10 mouse cellular contexts compared by ENCODE assay signal in genomic region chr13:58177511-58178208, GRCm38 (mm10). TPM values are rescaled to one million over a fixed set of nuclear protein-coding genes. Genes with fewer than 3 reads are reported as not detected.
DNase-seq lines count a peak whose midpoint lies in the region; ATAC-seq lines count a peak whose summit lies in the region.
"Had no signal": no experiment of that assay in that cellular context is flagged by ENCODE, and none has a peak within 500 bp of the region (broad histone marks: within the 10 kb centered on the region; RNA-seq: fewer than 3 reads in every experiment).

No protein-coding gene starts in this region.

- H3K9ac ChIP-seq in midbrain, embryonic 11.5 days (ENCODE audit: low read length) = no peak overlapping the region
- H3K9ac ChIP-seq in midbrain, embryonic 15.5 days = no peak overlapping the region
- H3K9ac ChIP-seq in forebrain, embryonic 15.5 days (replicated peaks) = no peak overlapping the region
- no peak overlapping the region for H3K9ac ChIP-seq in hindbrain, embryonic 12.5 days
- H3K9ac ChIP-seq: embryonic facial prominence, embryonic 15.5 days; liver, embryonic 13.5 days had no signal

- intact Hi-C loops in left cerebral cortex, postnatal 25 days (cut with DNase I) = no loop called here

- no peaks in the 10 kb centered on the region for H3K9me3 ChIP-seq in midbrain, embryonic 11.5 days (ENCODE audit: control insufficient read depth, low read length)
- H3K9me3 ChIP-seq in midbrain, embryonic 15.5 days = no peaks in the 10 kb centered on the region
- no peaks in the 10 kb centered on the region for H3K9me3 ChIP-seq in forebrain, embryonic 15.5 days
- H3K9me3 ChIP-seq in hindbrain, embryonic 12.5 days (replicated peaks) = no peaks in the 10 kb centered on the region
- H3K9me3 ChIP-seq: embryonic facial prominence, embryonic 15.5 days; liver, embryonic 13.5 days had no signal

- H3K27ac ChIP-seq in midbrain, embryonic 11.5 days (ENCODE audit: low read depth, low read length) = no peak overlapping the region
- H3K27ac ChIP-seq in midbrain, embryonic 15.5 days = no peak overlapping the region
- no peak overlapping the region for H3K27ac ChIP-seq in forebrain, embryonic 15.5 days (replicated peaks)
- no peak overlapping the region for H3K27ac ChIP-seq in hindbrain, embryonic 12.5 days
- H3K27ac ChIP-seq: embryonic facial prominence, embryonic 15.5 days; liver, embryonic 13.5 days had no signal

- no peaks in the 10 kb centered on the region for H3K27me3 ChIP-seq in midbrain, embryonic 11.5 days (ENCODE audit: control insufficient read depth, insufficient read depth, low read length)
- H3K27me3 ChIP-seq in midbrain, embryonic 15.5 days (replicated peaks) = no peaks in the 10 kb centered on the region
- H3K27me3 ChIP-seq in forebrain, embryonic 15.5 days = no peaks in the 10 kb centered on the region
- H3K27me3 ChIP-seq in hindbrain, embryonic 12.5 days = no peaks in the 10 kb centered on the region
- H3K27me3 ChIP-seq: embryonic facial prominence, embryonic 15.5 days; liver, embryonic 13.5 days had no signal

- DNase-seq in midbrain, embryonic 11.5 days (ENCODE audit: low spot score, missing footprints) = peak; percentile 14
- peak; percentile 98 to 99 for DNase-seq in cerebellum, postnatal 14 days
- peak; percentile 100 for DNase-seq in kidney, adult 9 months
- DNase-seq in left cerebral cortex, postnatal 25 days (ENCODE audit: low spot score in 2 of 2) = peak; percentile 100
- DNase-seq in spleen, postnatal 4 days (ENCODE audit: low spot score in 2 of 2) = peak; percentile 100
- DNase-seq: liver, embryonic 13.5 days had no signal

- no peak overlapping the region for H3K4me3 ChIP-seq in midbrain, embryonic 11.5 days (ENCODE audit: low read depth, low read length)
- no peak overlapping the region for H3K4me3 ChIP-seq in midbrain, embryonic 15.5 days
- H3K4me3 ChIP-seq in forebrain, embryonic 15.5 days = no peak overlapping the region
- no peak overlapping the region for H3K4me3 ChIP-seq in hindbrain, embryonic 12.5 days
- H3K4me3 ChIP-seq: embryonic facial prominence, embryonic 15.5 days; liver, embryonic 13.5 days had no signal

- peaks cover 5% of the 10 kb centered on the region; the same call in 1 of the 2 replicates for H3K36me3 ChIP-seq in midbrain, embryonic 11.5 days (ENCODE audit: control insufficient read depth, insufficient read depth, low read length)
- peaks cover 16% of the 10 kb centered on the region; the same call in 1 of the 2 replicates for H3K36me3 ChIP-seq in midbrain, embryonic 15.5 days (replicated peaks)
- H3K36me3 ChIP-seq in forebrain, embryonic 15.5 days = peaks cover 59% of the 10 kb centered on the region
- H3K36me3 ChIP-seq in hindbrain, embryonic 12.5 days = peaks cover 72% of the 10 kb centered on the region

- 91% methylated on average over 9 of the region's 9 CpGs for WGBS in midbrain, embryonic 11.5 days
- WGBS in midbrain, embryonic 15.5 days = 81% methylated on average over 9 of the region's 9 CpGs
- WGBS in forebrain, embryonic 15.5 days = 86% methylated on average over 9 of the region's 9 CpGs
- 87% methylated on average over 9 of the region's 9 CpGs for WGBS in hindbrain, embryonic 12.5 days

- H3K4me2 ChIP-seq in midbrain, embryonic 11.5 days = no peak overlapping the region
- no peak overlapping the region for H3K4me2 ChIP-seq in midbrain, embryonic 15.5 days
- H3K4me2 ChIP-seq in forebrain, embryonic 15.5 days (replicated peaks) = no peak overlapping the region
- no peak overlapping the region for H3K4me2 ChIP-seq in hindbrain, embryonic 12.5 days (replicated peaks)
- H3K4me2 ChIP-seq: embryonic facial prominence, embryonic 15.5 days; liver, embryonic 13.5 days had no signal

- ATAC-seq in midbrain, embryonic 11.5 days (ENCODE audit: low FRiP score) = no peak
- ATAC-seq in midbrain, embryonic 15.5 days (replicated peaks) = no peak
- no peak for ATAC-seq in forebrain, embryonic 15.5 days (replicated peaks)
- ATAC-seq in hindbrain, embryonic 12.5 days (ENCODE audit: low FRiP score) = no peak

- no peaks in the 10 kb centered on the region for H3K4me1 ChIP-seq in midbrain, embryonic 11.5 days (ENCODE audit: control insufficient read depth, insufficient read depth, low read length)
- H3K4me1 ChIP-seq in midbrain, embryonic 15.5 days = no peaks in the 10 kb centered on the region
- H3K4me1 ChIP-seq in forebrain, embryonic 15.5 days = no peaks in the 10 kb centered on the region
- no peaks in the 10 kb centered on the region for H3K4me1 ChIP-seq in hindbrain, embryonic 12.5 days
- H3K4me1 ChIP-seq: embryonic facial prominence, embryonic 15.5 days; liver, embryonic 13.5 days had no signal

RNA-seq across cellular contexts. Expression of gene Idnk, which starts 20.2 kb away (rescaled TPM):
- polyA plus RNA-seq in midbrain, embryonic 11.5 days (2014; fragmentation: Nextera tagmentation; extraction: Ambion mirVana) = 59.1 and 63.1 TPM in 2 replicates
- 60.4 and 60.8 TPM in 2 replicates for polyA plus RNA-seq in midbrain, embryonic 15.5 days (2015; fragmentation: Nextera tagmentation; extraction: Ambion mirVana)
- 10 to 100 TPM; 28.3 to 30.0 TPM for total RNA-seq in left cerebral cortex, postnatal 25 days (2021)
- polyA plus RNA-seq in forebrain, embryonic 15.5 days (2015; fragmentation: Nextera tagmentation; extraction: Ambion mirVana) = 65.6 and 74.9 TPM in 2 replicates
- 62.0 and 68.1 TPM in 2 replicates for polyA plus RNA-seq in hindbrain, embryonic 12.5 days (2016; fragmentation: Nextera tagmentation; extraction: Ambion mirVana)

RNA-seq across cellular contexts. Expression of gene Ubqln1, which starts 37.8 kb away (rescaled TPM):
- 150 and 155 TPM in 2 replicates for polyA plus RNA-seq in midbrain, embryonic 11.5 days (2014; fragmentation: Nextera tagmentation; extraction: Ambion mirVana)
- 139 and 146 TPM in 2 replicates for polyA plus RNA-seq in midbrain, embryonic 15.5 days (2015; fragmentation: Nextera tagmentation; extraction: Ambion mirVana)
- 100 to 1,000 TPM; 141 TPM for total RNA-seq in left cerebral cortex, postnatal 25 days (2021)
- polyA plus RNA-seq in forebrain, embryonic 15.5 days (2015; fragmentation: Nextera tagmentation; extraction: Ambion mirVana) = 153 TPM in 2 replicates
- polyA plus RNA-seq in hindbrain, embryonic 12.5 days (2016; fragmentation: Nextera tagmentation; extraction: Ambion mirVana) = 161 and 169 TPM in 2 replicates

RNA-seq across cellular contexts. Expression of gene Hnrnpa0, which starts 49.3 kb away (rescaled TPM):
- 60.0 and 63.3 TPM in 2 replicates for polyA plus RNA-seq in midbrain, embryonic 11.5 days (2014; fragmentation: Nextera tagmentation; extraction: Ambion mirVana)
- polyA plus RNA-seq in midbrain, embryonic 15.5 days (2015; fragmentation: Nextera tagmentation; extraction: Ambion mirVana) = 40.5 and 48.7 TPM in 2 replicates
- 100 to 1,000 TPM; 112 to 119 TPM for total RNA-seq in left cerebral cortex, postnatal 25 days (2021)
- polyA plus RNA-seq in forebrain, embryonic 15.5 days (2015; fragmentation: Nextera tagmentation; extraction: Ambion mirVana) = 52.4 and 57.9 TPM in 2 replicates
- polyA plus RNA-seq in hindbrain, embryonic 12.5 days (2016; fragmentation: Nextera tagmentation; extraction: Ambion mirVana) = 55.5 and 57.3 TPM in 2 replicates

Comparison
In these comparisons a context has a peak if more than half of its experiments do, and no peak if none do; other contexts are left out.
1. DNase-seq: peak in every context shown above with its lines; median percentile 100 in kidney, adult 9 months; 100 in left cerebral cortex, postnatal 25 days; 100 in spleen, postnatal 4 days; 98 in cerebellum, postnatal 14 days; 14 in midbrain, embryonic 11.5 days.